Mouse (Mus musculus): ENCODE measurements at regions not wholly inside any gene's neighbourhood (a gene's known extent, or its start where the extent isn't known, plus 50 kb on each side); places are given as distances from the start of the nearest gene placed in this dataset.

DNA sequence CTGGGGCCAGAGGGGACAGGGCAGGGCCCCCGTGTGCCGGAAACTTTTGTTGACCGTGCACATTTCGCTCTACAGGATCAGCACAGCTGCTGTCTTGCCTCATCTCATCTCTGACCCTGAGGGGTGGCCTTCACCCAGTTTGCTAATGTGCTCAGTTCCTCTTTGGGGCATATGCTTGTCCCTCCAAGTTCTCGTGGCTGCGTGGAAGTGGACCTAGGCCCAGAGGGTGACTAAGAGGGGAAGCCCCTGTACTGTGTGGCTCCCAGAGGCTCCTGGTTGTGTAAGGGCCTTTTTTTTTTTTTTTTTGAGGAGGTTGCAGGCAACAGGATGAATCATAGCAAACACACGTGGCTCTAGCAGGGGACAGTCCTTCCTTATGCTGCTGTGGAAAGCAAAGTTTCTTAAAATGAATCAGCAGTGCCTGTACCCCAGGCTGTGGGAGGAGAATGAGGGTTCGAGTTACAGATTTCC is 288.2 kb downstream of the 4933412E24Rik start:
- TF ChIP-seq POLR2A (IDR thresholded peaks at IDR 0.05; ENCODE audit: low read depth, low read length) (no peak), CTCF (IDR thresholded peaks at IDR 0.05; ENCODE audit: extremely low read depth, insufficient read length, insufficient replicate concordance, low read depth, low read length) (no peak)

Measured in small intestine, adult 2 months (tissue).